Mouse (Mus musculus): Measurements from ENCODE around the gene Taf8. TPM values are rescaled to one million over a fixed set of nuclear protein-coding genes. Genes with fewer than 3 reads are reported as not detected.
"Not testable (repeated sequence)": the region's sequence is repeated elsewhere in the genome, so short reads cannot be mapped to it uniquely, and the experiment has no call there.

Taf8 gene
- polyA plus RNA-seq, 1 experiment from 2014 or later, result 21.1 TPM

- 1% methylated on average over 22 of the region's 22 CpGs for WGBS
- Histone ChIP-seq H3K4me3 (peak within 1 kb of the TSS; percentile 51), H3K9me3 (replicated peaks) (no peaks in the 10 kb centered on the region)
These were observed 2.9 kb upstream of the Taf8 start, which contains the start of gene Ccnd3 for GRCm38 (mm10) chr17:47504941-47505346. TSS of gene Ccnd3 (plus strand) at chr17:47505051.

GRCm38 (mm10) chr17:47504228-47504627, 2.1 kb upstream of the Taf8 start:
- ATAC-seq (ENCODE audit: insufficient number of reproducible peaks, low FRiP score), result no peak
- H3K9ac ChIP-seq, result peak overlapping the region; percentile 71; the same call in 1 of the 2 replicates
- H3K9me3 ChIP-seq (replicated peaks), result no peaks in the 10 kb centered on the region
- H3K4me3 ChIP-seq, result peak overlapping the region; percentile 51
- no peaks in the 10 kb centered on the region for H3K27me3 ChIP-seq (replicated peaks)
- peaks cover 15% of the 10 kb centered on the region for H3K36me3 ChIP-seq
- peaks cover 45% of the 10 kb centered on the region for H3K4me1 ChIP-seq (replicated peaks)
- peak overlapping the region; percentile 80 for H3K4me2 ChIP-seq
- WGBS, result 64% methylated on average over 5 of the region's 5 CpGs
- H3K27ac ChIP-seq (ENCODE audit: poor library complexity, severe bottlenecking), result no peak overlapping the region

More at GRCm38 (mm10) chr17:47504941-47505346, 2.9 kb upstream of the Taf8 start, which contains the start of gene Ccnd3:
- peak within 1 kb of the TSS; percentile 80 for H3K4me2 ChIP-seq
- H3K27me3 ChIP-seq (replicated peaks), result no peaks in the 10 kb centered on the region
- peak; percentile 57 for ATAC-seq (ENCODE audit: insufficient number of reproducible peaks, low FRiP score)
- H3K4me1 ChIP-seq (replicated peaks), result peaks cover 50% of the 10 kb centered on the region
- peaks cover 11% of the 10 kb centered on the region for H3K36me3 ChIP-seq
- peak within 1 kb of the TSS; percentile 71 for H3K9ac ChIP-seq
- H3K27ac ChIP-seq (ENCODE audit: poor library complexity, severe bottlenecking), result peak within 1 kb of the TSS; percentile 11

GRCm38 (mm10) chr17:47503689-47504088, 1.6 kb upstream of the Taf8 start:
- peaks cover 21% of the 10 kb centered on the region for H3K36me3 ChIP-seq
- peaks cover 42% of the 10 kb centered on the region for H3K4me1 ChIP-seq (replicated peaks)
- H3K9ac ChIP-seq, result no peak overlapping the region
- H3K9me3 ChIP-seq (replicated peaks), result no peaks in the 10 kb centered on the region
- no peak for ATAC-seq (ENCODE audit: insufficient number of reproducible peaks, low FRiP score)
- H3K4me3 ChIP-seq, result no peak overlapping the region
- H3K27me3 ChIP-seq (replicated peaks), result no peaks in the 10 kb centered on the region
- H3K27ac ChIP-seq (ENCODE audit: poor library complexity, severe bottlenecking), result no peak overlapping the region
- H3K4me2 ChIP-seq, result no peak overlapping the region

- peaks cover 28% of the 10 kb centered on the region for H3K36me3 ChIP-seq
- ATAC-seq (ENCODE audit: insufficient number of reproducible peaks, low FRiP score); H3K9me3 ChIP-seq (replicated peaks); H3K9ac ChIP-seq; H3K27me3 ChIP-seq (replicated peaks); H3K27ac ChIP-seq (ENCODE audit: poor library complexity, severe bottlenecking): not testable (repeated sequence)
- peak overlapping the region; percentile 82; the same call in 1 of the 2 replicates for H3K4me3 ChIP-seq
- H3K4me1 ChIP-seq (replicated peaks), result peaks cover 34% of the 10 kb centered on the region
- 76% methylated on average over 6 of the region's 6 CpGs for WGBS
- H3K4me2 ChIP-seq, result peak overlapping the region; percentile 97
These were observed 584 bp upstream of the Taf8 start for GRCm38 (mm10) chr17:47502707-47503045.

GRCm38 (mm10) chr17:47501531-47501930, 561 bp downstream of the Taf8 start:
- H3K4me2 ChIP-seq, result peak overlapping the region; percentile 97
- H3K9me3 ChIP-seq (replicated peaks), result no peaks in the 10 kb centered on the region
- peaks cover 37% of the 10 kb centered on the region for H3K36me3 ChIP-seq
- H3K27ac ChIP-seq (ENCODE audit: poor library complexity, severe bottlenecking), result peak overlapping the region; percentile 56
- ATAC-seq (ENCODE audit: insufficient number of reproducible peaks, low FRiP score), result no peak
- H3K4me1 ChIP-seq (replicated peaks), result peaks cover 29% of the 10 kb centered on the region
- peak overlapping the region; percentile 82 for H3K4me3 ChIP-seq
- WGBS, result 7% methylated on average over 11 of the region's 11 CpGs
- H3K27me3 ChIP-seq (replicated peaks), result no peaks in the 10 kb centered on the region
- H3K9ac ChIP-seq, result peak overlapping the region; percentile 89

- Histone ChIP-seq H3K4me3 (no peak overlapping the region), H3K27me3 (replicated peaks) (no peaks in the 10 kb centered on the region), H3K9me3 (replicated peaks) (no peaks in the 10 kb centered on the region), H3K4me1 (replicated peaks) (no peaks in the 10 kb centered on the region), H3K4me2 (no peak overlapping the region), H3K9ac (no peak overlapping the region), H3K36me3 (peaks cover 94% of the 10 kb centered on the region), H3K27ac (ENCODE audit: poor library complexity, severe bottlenecking) (peak overlapping the region; percentile 63)
- WGBS, result 81% methylated on average over 11 of the region's 11 CpGs
- peak; percentile 81 for ATAC-seq (ENCODE audit: insufficient number of reproducible peaks, low FRiP score)
These were observed 8.0 kb downstream of the Taf8 start for GRCm38 (mm10) chr17:47494132-47494531.

GRCm38 (mm10) chr17:47493653-47494052, 8.4 kb downstream of the Taf8 start:
- Histone ChIP-seq H3K9me3 (replicated peaks) (no peaks in the 10 kb centered on the region), H3K9ac (no peak overlapping the region), H3K4me2 (no peak overlapping the region), H3K27ac (ENCODE audit: poor library complexity, severe bottlenecking) (peak overlapping the region; percentile 63), H3K4me3 (no peak overlapping the region), H3K27me3 (replicated peaks) (no peaks in the 10 kb centered on the region), H3K36me3 (peaks cover 95% of the 10 kb centered on the region), H3K4me1 (replicated peaks) (no peaks in the 10 kb centered on the region)
- ATAC-seq (ENCODE audit: insufficient number of reproducible peaks, low FRiP score), result 0 out of 2 replicates have a peak, but pooled peaks have one; percentile 7
- 80% methylated on average over 6 of the region's 6 CpGs for WGBS

- Histone ChIP-seq H3K9me3 (replicated peaks) (no peaks in the 10 kb centered on the region), H3K4me1 (replicated peaks) (no peaks in the 10 kb centered on the region), H3K27ac (ENCODE audit: poor library complexity, severe bottlenecking) (no peak overlapping the region), H3K27me3 (replicated peaks) (no peaks in the 10 kb centered on the region), H3K9ac (no peak overlapping the region), H3K36me3 (peaks cover 95% of the 10 kb centered on the region), H3K4me2 (no peak overlapping the region), H3K4me3 (no peak overlapping the region)
- ATAC-seq (ENCODE audit: insufficient number of reproducible peaks, low FRiP score), result no peak
- 78% methylated on average over 6 of the region's 6 CpGs for WGBS
These were observed 9.4 kb downstream of the Taf8 start for GRCm38 (mm10) chr17:47492731-47493130.

- no peaks in the 10 kb centered on the region for H3K9me3 ChIP-seq (replicated peaks)
- ATAC-seq (ENCODE audit: insufficient number of reproducible peaks, low FRiP score), result no peak
- WGBS, result 72% methylated on average over 9 of the region's 9 CpGs
- no peak overlapping the region for H3K9ac ChIP-seq
- peaks cover 79% of the 10 kb centered on the region for H3K36me3 ChIP-seq
- H3K4me3 ChIP-seq, result no peak overlapping the region
- no peaks in the 10 kb centered on the region for H3K27me3 ChIP-seq (replicated peaks)
- no peak overlapping the region for H3K4me2 ChIP-seq
- H3K4me1 ChIP-seq (replicated peaks), result peaks cover 8% of the 10 kb centered on the region
- no peak overlapping the region for H3K27ac ChIP-seq (ENCODE audit: poor library complexity, severe bottlenecking)
These were observed 11.3 kb downstream of the Taf8 start for GRCm38 (mm10) chr17:47490791-47491190.

- Histone ChIP-seq H3K4me3 (no peak overlapping the region), H3K9me3 (replicated peaks) (no peaks in the 10 kb centered on the region), H3K36me3 (peaks cover 29% of the 10 kb centered on the region), H3K4me2 (no peak overlapping the region), H3K9ac (no peak overlapping the region), H3K27ac (ENCODE audit: poor library complexity, severe bottlenecking) (peak overlapping the region; percentile 67), H3K4me1 (replicated peaks) (peaks cover 36% of the 10 kb centered on the region), H3K27me3 (replicated peaks) (no peaks in the 10 kb centered on the region)
- ATAC-seq (ENCODE audit: insufficient number of reproducible peaks, low FRiP score), result no peak; the same call in 1 of the 2 replicates
- WGBS, result 66% methylated on average over 3 of the region's 3 CpGs
These were observed 16.3 kb downstream of the Taf8 start for GRCm38 (mm10) chr17:47485791-47486190.

- ATAC-seq (ENCODE audit: insufficient number of reproducible peaks, low FRiP score), result no peak
- 0 out of 2 replicates have a peak overlapping the region, but pooled peaks have one; percentile 15 for H3K9ac ChIP-seq
These were observed 17.1 kb downstream of the Taf8 start for GRCm38 (mm10) chr17:47484993-47485392.

More at GRCm38 (mm10) chr17:47484993-47485392, 17.1 kb downstream of the Taf8 start:
- H3K27ac ChIP-seq (ENCODE audit: poor library complexity, severe bottlenecking), result peak overlapping the region; percentile 67; the same call in 1 of the 2 replicates
- no peaks in the 10 kb centered on the region for H3K27me3 ChIP-seq (replicated peaks)
- peaks cover 21% of the 10 kb centered on the region for H3K36me3 ChIP-seq
- no peaks in the 10 kb centered on the region for H3K9me3 ChIP-seq (replicated peaks)
- H3K4me2 ChIP-seq, result no peak overlapping the region
- 1% methylated on average over 3 of the region's 3 CpGs for WGBS
- H3K4me1 ChIP-seq (replicated peaks), result peaks cover 43% of the 10 kb centered on the region
- H3K4me3 ChIP-seq, result no peak overlapping the region
